Mouse (Mus musculus) adrenal gland, adult 18-20 months (tissue): ENCODE measurements around the gene Dpt. TPM values are rescaled to one million over a fixed set of nuclear protein-coding genes. Genes with fewer than 3 reads are reported as not detected.

ENCODE experiments used
- DNase-seq, 2 experiments: peaks; one replicate each; pipeline ENCODE4 v3.0.0; 2021 to 2022; ENCODE audit warnings: low spot score in 2 of 2
- total RNA-seq, 2 experiments: library from RNA; stranded (reverse); gene quantifications; 1 replicate in 1 of 2; 2 replicates in 1 of 2; pipeline ENCODE4 v1.2.3; 2021

The Dpt gene
- total RNA-seq, 2 experiments from 2014 or later = 23.7 to 109 TPM

DNA sequence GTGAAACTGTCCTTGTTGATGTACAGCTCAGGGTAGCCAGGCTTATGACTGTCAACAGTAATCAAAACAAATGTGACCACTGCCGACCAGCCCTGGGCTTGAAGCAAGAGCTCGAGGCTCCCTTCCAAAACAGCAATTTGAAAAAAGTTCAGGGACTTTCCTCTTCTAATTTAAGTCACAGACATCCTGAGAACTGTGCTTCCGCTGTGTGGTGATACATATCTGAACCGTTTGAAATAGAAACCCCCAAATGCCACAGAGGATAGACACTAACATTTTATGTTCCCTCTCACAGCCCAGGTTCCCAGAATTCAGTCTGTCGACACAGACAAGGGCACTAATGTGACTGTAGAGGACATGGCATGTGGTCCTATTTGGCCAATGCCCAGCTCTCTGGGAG, 18.9 kb downstream of the Dpt start:
- no peak for DNase-seq

DNA sequence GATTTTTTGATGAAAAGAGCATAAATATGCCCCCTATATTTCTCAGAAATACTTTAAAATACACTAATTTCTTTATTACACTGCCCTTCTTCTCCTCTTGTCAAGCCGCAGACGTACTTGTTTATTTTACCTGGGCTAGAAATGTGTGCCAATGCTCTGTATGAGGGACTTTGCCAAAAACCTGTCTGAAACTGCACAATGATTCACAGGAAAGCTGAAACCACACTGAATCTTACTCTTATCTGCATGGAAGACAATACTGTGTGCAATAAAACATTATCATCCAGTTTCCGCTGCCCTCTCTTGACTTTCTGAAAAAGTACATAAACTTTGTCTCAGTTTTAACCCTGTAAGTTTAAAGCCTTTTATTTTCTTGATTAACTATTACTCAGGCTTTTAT, 20.9 kb downstream of the Dpt start:
- no peak for DNase-seq

DNA sequence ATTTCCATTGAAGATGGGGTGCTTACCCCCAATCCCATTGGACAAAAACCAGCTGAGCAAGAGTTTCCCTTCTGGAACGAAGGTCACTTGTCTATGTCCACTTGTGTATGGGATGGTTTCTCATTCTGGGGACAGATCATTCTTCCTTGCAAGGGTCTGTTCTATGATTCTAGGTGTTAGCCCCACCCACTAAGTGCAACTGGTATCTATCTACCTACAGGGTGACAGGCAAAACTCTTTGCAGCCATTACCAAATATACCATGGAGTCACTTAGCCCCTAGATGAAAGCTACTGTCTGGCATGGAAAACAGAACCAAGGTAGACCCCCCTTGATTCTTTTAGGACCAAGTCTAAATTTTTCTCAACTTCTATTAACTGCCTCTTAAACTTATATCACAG, 24.9 kb downstream of the Dpt start:
- no peak for DNase-seq

DNA sequence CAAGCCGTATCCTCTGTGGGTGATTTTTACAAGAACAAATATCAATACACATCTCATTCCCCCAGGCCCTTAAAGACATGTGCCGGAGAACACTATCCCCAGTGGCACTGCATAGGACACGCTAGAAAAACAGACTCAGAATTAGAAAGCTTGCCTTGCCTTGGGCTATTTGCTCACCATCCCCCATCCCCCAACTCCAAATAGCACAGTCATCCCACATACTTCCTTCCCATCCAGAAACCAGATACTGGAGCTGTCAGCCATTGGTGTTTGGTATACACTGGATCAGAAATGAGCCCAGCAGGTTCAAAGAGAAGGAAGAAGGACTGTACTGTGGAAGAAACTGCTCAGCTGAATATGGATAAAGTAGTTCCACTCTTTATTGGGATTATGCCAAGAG, 25.4 kb downstream of the Dpt start:
- no peak for DNase-seq

DNA sequence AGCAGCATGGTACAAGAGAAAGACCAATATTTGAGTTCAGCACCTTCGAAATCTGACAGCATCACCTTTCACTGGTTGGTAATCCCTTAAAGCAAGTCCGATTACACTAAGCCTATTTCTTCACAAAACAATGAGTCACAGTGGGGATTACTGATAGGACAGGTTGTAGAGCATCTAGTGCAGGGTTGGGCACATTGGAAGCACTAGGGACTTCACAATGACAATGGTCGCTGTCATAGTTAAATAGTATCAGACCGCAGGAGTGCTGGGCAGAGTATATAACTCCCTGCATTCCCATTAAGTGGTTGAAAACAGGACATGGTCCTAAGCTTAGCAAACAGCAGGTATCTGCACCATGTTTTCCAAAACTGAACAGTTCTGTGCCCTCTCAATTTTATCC, 25.8 kb downstream of the Dpt start:
- DNase-seq = no peak

DNA sequence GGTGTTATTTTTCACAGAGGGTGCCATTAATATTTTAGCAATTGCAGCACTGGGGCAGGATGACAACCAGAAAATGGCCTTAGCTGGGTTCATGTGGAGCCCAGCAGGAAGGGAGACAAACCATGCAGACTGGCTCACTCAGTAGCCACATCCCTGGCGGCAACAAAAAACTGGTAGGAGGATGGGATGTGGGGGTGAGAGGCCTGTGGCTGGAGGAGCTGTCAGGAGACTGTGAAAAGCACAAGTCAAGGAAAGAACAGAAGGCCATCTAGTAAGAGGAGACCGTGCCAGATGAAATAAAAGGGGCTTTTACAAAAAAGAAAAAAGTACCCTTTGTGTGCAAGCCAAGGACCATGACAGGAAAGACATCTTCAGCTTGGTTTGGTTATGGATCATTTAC, 28.5 kb downstream of the Dpt start:
- DNase-seq = no peak

DNA sequence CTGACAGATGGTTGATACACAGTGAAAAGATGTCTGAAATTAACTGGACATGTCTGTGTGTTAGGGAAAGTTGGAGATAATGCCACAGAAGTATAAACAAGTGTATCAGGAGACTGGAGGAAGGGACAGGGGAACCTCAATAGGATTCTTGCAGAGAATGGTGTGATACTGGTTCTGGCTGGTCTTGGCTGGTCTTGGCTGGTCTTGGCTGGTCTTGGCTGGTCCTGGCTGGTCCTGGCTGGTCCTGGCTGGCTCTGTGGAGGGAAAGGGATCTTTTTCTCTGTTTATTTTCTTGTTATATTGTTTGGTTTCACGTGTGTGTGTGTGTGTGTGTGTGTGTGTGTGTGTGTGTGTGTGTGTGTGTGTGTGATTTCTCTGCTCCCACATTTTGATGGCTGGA, 33.4 kb downstream of the Dpt start:
- DNase-seq = no peak

DNA sequence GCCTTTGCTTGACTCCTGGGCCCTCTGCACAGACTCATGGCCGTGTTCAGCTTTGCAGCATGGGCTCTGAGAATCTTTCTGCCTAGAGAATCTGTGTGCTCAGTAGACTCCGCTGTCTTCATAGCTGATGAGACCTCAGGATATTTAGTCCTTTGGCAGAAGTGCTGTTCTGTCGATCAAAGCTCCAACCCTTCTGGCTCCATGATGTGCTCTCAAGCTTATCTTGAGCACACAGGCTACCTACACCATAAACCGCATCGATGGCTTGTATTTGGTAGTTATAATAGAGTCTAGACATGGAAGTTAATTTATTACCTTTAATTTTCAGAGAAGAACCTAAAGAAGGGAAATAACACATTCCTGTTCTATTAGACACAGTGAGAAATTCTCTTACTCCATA, 36.0 kb downstream of the Dpt start:
- no peak for DNase-seq

DNA sequence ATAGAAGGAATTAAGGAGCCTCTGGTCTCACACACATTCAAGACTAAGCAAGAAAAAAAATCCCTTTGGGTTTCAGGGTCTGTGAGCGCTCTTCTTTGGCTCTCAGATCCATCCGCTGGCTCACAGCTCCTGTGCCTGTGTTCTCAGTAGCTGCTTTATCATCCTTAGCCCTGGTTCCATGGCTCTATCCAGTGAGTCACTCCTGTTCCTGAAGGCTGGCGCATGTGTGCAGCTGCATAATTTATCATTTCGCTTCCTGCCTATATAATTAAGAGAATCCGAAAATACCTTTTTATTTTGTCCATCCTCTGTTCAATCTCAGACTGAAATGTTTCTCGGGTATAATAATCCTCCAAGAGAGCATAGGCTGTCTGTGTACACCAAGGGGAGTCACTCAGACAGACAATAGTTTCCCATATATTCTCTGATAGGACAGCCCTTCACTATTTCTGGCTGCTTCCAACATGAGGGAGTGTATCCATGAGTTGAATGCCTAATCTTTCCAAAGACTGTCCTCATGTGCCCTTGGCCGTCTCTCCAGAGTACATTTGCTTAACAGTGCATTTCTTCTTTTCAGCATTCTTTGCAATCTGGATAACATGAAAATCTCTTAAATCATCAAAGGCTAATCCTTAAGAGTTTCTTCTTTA, 52.3 kb downstream of the Dpt start:
- DNase-seq = no peak

DNA sequence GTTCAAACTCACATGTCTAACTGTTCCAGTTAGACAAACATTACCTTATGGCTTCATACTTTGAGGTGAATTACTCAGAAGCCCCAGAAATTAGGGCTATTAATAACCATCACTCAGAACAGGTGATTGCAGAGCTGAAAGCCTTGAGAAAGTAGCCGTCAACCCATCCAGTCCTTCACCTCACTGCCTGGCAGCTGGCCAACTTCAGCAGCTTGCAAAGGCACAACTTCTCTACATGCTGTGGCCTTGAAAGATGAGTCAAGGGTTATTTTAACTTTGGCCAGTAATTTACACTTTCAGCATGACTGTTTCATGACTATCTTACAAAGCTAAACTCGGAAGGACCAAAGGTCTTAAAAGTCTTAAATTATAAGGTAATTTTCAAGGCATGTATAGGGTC, 59.3 kb downstream of the Dpt start:
- DNase-seq = peak; percentile 28 to 33

DNA sequence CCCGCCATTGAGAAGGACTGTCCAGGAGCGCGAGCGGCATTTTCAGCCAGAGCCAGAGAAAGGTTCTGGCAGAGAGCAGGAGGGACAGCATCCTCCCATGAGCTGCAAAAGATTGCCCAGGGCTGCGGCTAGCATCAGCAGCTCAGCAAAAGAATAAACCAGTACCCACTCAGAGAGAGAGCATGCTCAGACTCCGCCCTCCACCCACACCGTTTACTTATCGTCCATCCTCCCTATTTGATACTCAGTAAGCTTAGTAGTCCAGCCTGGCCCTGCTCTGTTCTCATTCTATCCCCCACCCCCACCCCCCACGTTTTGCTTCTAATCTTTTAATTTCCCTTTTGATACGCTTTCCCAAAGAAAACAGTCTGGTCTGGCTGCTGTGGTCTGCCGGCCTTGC, 63.5 kb downstream of the Dpt start:
- no peak for DNase-seq

DNA sequence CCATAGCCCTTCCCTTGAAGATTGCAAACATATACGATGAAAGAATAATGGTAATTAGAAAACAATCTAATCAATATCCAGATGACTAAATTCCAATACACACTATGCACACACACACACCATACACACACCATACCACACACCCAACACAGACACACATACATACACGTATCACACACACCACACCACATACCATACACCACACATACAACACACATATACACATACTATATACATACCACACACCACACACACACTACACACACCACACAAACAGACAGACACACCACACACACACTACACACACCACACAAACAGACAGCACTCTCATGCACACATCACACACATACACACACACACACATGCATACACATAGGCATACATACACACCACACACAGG, 64.3 kb downstream of the Dpt start:
- no peak for DNase-seq

DNA sequence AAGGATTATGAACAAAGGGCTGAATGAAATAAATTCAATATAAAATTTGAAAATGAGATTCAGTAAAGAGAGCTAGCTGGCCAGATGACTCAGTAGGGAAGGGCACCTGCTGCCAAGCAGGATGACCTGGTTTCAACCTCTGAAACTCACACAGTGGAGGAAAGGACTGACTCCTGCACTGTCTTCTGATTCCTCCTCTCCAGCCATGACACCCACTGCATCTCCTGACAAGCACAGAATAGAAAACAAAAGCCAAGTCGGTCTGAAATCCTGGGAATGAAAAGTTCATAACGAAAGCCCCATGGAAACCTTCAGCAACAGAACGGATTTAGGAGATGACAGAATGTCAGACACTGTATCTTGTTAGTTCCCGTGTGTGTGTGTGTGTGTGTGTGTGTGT, 65.1 kb downstream of the Dpt start:
- DNase-seq = no peak

DNA sequence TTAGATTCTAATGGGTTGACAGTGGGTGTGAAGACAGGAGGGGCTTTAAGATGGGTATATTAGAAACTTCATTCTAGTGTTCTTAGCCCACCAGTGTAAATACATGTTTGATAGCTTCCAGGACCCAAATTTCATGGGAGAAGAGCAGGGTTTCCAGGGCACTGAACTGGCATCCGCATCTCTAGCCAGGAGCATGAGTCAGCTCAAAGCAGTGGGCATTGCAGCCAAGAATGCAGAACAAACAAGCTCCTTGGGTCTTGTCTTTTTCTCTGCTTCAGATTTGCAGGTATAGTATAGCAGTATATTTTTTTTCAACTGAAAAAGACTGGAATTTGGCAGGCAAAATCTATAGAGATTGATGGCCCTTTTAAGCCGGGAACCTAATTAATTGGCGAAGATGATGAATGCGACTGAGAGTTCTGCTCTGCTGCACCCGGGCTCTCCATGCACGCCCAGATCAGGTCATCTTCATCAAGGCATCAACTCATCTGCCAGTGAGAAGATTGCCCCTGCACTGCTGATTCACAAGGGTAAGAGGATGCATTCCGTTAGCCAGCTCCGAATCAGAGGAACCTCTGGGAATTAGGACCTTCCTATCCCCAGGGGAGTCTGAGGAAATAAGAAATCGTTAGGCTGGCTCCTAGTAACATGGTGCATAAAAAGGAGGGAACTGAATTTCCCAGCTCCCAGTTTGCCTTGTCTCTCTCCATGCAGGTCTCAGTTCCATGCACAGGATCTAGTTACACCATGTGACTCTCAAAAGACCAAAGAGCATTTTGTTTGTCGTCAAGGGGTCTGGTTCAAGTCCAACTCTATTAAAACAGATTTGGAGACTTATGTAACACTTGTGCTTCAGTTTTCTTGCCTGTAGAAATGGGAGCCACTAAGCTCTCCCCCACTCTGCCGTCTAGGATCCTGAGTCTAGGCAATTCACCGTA, 66.8 kb downstream of the Dpt start:
- no peak for DNase-seq

DNA sequence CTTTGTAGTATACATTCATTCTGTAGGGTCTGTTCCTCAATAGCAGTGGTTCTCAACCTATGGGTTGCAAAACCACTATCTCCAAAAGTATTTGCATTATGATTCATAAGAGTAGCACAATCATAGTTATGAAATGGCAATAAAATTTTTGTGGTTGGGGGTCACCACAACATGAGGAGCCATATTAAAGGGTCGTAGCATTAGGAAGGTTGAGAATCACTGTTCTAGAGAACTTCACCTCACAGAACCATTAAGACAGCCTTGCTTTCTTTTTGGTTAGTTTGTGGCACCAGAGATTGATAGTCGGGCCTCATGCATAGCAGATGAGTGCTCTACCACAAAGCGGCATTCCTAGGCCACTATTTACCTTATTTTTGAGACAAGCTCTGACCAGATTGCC, 68.2 kb downstream of the Dpt start:
- DNase-seq = no peak

DNA sequence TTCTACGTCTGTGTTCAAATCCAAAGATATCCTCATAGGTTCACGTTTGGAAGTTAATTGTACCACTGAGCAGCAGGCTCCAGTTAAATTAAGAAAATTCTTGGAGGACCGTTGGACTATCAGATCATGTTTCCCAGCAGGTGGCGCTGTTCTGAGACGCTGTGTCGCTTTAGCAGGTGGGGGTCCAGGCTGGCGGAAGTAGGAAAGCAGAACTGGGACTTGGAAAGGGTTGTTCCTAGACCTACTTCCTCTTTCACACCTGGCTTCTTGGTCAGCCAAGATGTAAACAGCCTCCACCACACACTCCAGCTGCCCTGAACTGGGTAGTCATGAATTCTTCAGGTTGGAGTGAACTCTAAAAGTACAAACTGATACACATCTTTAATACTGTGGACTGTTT, 74.2 kb downstream of the Dpt start:
- DNase-seq = peak; percentile 26 to 42

Other genes starting within 250 kb of the Dpt start
- not detected for gene Xcl1, start 138.9 kb downstream of the Dpt start, total RNA-seq